Mouse (Mus musculus) ES-E14 (cell line): ENCODE measurements at regions not wholly inside any gene's neighbourhood (a gene's known extent, or its start where the extent isn't known, plus 50 kb on each side); places are given as distances from the start of the nearest gene placed in this dataset.

Experiments used
- CHD2 ChIP-seq: IDR thresholded peaks from 2 replicates; pipeline ENCODE4 v1.6.1; 2014; ENCODE audit warnings: mild to moderate bottlenecking, low read depth, low read length, inconsistent platforms
- MAFK ChIP-seq: IDR thresholded peaks from 2 replicates; pipeline ENCODE4 v1.6.1; 2014; ENCODE audit warnings: mild to moderate bottlenecking, low read depth, low read length, inconsistent platforms; ENCODE audit not compliant: insufficient read depth

- TF ChIP-seq CHD2 (no peak), MAFK (no peak)
Measured at GRCm38 (mm10) chr4:142956832-142957429, 255.9 kb downstream of the Prdm2 start.
